ENCODE assay signal across 26 mouse cellular contexts in the genomic region with DNA sequence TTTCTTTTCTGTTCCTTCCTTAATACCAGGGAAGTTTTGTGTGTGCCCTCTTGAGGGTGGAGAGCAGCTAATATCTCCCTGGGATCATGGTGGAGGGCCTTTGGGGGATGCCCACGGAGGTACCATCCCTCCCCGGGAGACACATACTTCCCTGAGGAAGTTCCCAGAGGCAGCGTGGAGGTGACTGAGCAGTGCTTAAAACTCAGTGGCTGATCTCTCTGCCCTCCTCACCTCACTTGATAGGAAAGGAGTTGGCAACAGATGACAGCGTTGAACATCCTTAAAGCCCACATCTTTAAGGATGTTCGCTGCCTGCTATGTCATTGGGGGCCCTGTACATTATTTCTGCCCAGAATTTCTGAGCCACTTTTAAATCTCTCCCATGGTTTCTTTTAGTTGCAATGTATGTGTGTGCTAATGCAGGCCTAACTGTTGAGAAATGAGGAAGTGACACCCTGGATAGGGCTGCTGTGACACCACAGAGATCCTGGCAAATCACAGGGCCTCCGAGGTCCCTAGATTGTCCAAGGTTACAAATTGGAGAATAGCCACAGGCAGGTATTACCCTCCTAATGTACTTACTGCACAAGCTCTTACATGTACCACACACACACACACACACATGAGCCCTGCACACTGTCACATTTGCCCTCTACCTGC.
DNase-seq lines count a peak whose midpoint lies in the region; ATAC-seq and TF ChIP-seq lines count a peak whose summit lies in the region.
"Had no signal": no experiment of that assay in that cellular context is flagged by ENCODE, and none has a peak within 500 bp of the region (broad histone marks: within the 10 kb centered on the region; RNA-seq: fewer than 3 reads in every experiment).

No protein-coding gene starts in this region.

- H3K4me3 ChIP-seq in heart, embryonic 10.5 days: no peak overlapping the region
- no peak overlapping the region for H3K4me3 ChIP-seq in stomach, postnatal 0 days (ENCODE audit: low read depth, low read length)
- H3K4me3 ChIP-seq: forebrain, embryonic 10.5 days; heart, embryonic 13.5 days had no signal

- no peak for TF ChIP-seq CTCF in stomach, postnatal 0 days (IDR thresholded peaks at IDR 0.05; ENCODE audit: low read depth)

- peak; percentile 73 for ATAC-seq in common myeloid progenitor, adult 5-6 weeks (replicated peaks; ENCODE audit: low read depth, poor library complexity, severe bottlenecking)
- peak; percentile 67; the same call in 1 of the 2 replicates for ATAC-seq in megakaryocyte, adult 5-6 weeks (ENCODE audit: poor library complexity, severe bottlenecking)
- ATAC-seq in stomach, postnatal 0 days (ENCODE audit: low FRiP score, low TSS enrichment): no peak
- ATAC-seq: forebrain, embryonic 14.5 days; inflammation-experienced regulatory T-cells, adult 6 months; intestine, embryonic 16.5 days had no signal

- no peak overlapping the region for H3K9ac ChIP-seq in stomach, postnatal 0 days (ENCODE audit: low read length)
- H3K9ac ChIP-seq: heart, embryonic 13.5 days; hindbrain, embryonic 14.5 days had no signal

- no peaks in the 10 kb centered on the region for H3K36me3 ChIP-seq in heart, embryonic 10.5 days
- H3K36me3 ChIP-seq in stomach, postnatal 0 days (ENCODE audit: control insufficient read depth, insufficient read depth, low read length): no peaks in the 10 kb centered on the region
- H3K36me3 ChIP-seq: forebrain, embryonic 10.5 days; heart, embryonic 13.5 days had no signal

- no peaks in the 10 kb centered on the region for H3K9me3 ChIP-seq in heart, embryonic 10.5 days
- no peaks in the 10 kb centered on the region for H3K9me3 ChIP-seq in stomach, postnatal 0 days (ENCODE audit: control insufficient read depth, low read length)
- H3K9me3 ChIP-seq: forebrain, embryonic 10.5 days; heart, embryonic 13.5 days had no signal

- no peak overlapping the region for H3K27ac ChIP-seq in heart, embryonic 10.5 days
- H3K27ac ChIP-seq in stomach, postnatal 0 days (replicated peaks): no peak overlapping the region
- H3K27ac ChIP-seq: forebrain, embryonic 10.5 days; heart, embryonic 13.5 days; hindbrain, embryonic 14.5 days; hindbrain, postnatal 0 days had no signal

- H3K27me3 ChIP-seq in heart, embryonic 10.5 days (ENCODE audit: insufficient read depth, poor library complexity, severe bottlenecking): peaks cover 12% of the 10 kb centered on the region
- no peaks in the 10 kb centered on the region for H3K27me3 ChIP-seq in stomach, postnatal 0 days (ENCODE audit: control insufficient read depth, insufficient read depth, low read length)
- H3K27me3 ChIP-seq: heart, embryonic 13.5 days had no signal

- peak; percentile 54 for DNase-seq in heart, embryonic 10.5 days (ENCODE audit: low spot score)
- no peak for DNase-seq in heart, postnatal 4 days
- peak; percentile 13 for DNase-seq in A20 (ENCODE audit: low read depth, low spot score)
- no peak for DNase-seq in left cerebral cortex, adult 8-10 months (ENCODE audit: low spot score in 2 of 2)
- DNase-seq in layer of hippocampus, adult 9-11 months: no peak
- no peak for DNase-seq in stomach, postnatal 0 days (ENCODE audit: low spot score)
- DNase-seq: adrenal gland, adult 8-10 months; adrenal gland, postnatal 25 days; B cell, adult 2 months; cerebellum, adult 11-12 months; cerebellum, adult 8-10 months; cerebellum, postnatal 10 days; cerebellum, postnatal 36 days; gastrocnemius, postnatal 10 days; gastrocnemius, postnatal 36 days; heart, adult 18-20 months; heart, postnatal 14 days had no signal

- peaks cover 20% of the 10 kb centered on the region for H3K4me1 ChIP-seq in heart, embryonic 10.5 days
- no peaks in the 10 kb centered on the region for H3K4me1 ChIP-seq in stomach, postnatal 0 days (replicated peaks; ENCODE audit: control insufficient read depth, insufficient read depth)
- H3K4me1 ChIP-seq: heart, embryonic 13.5 days had no signal

- H3K4me2 ChIP-seq in stomach, postnatal 0 days (replicated peaks; ENCODE audit: low read depth): no peak overlapping the region
- H3K4me2 ChIP-seq: heart, embryonic 13.5 days; hindbrain, embryonic 14.5 days had no signal

- no peak for TF ChIP-seq EP300 in stomach, postnatal 0 days (optimal IDR thresholded peaks at IDR 0.05)

- 78% methylated on average over 6 of the region's 6 CpGs for WGBS in heart, embryonic 10.5 days
- 89% methylated on average over 6 of the region's 6 CpGs for WGBS in stomach, postnatal 0 days

Comparison
In these comparisons a context has a peak if more than half of its experiments do, and no peak if none do; other contexts are left out.
1. DNase-seq: peak in heart, embryonic 10.5 days (single experiment) and A20 (single experiment); none in heart, postnatal 4 days (single experiment), left cerebral cortex, adult 8-10 months (0 of 2), layer of hippocampus, adult 9-11 months (single experiment) and stomach, postnatal 0 days (single experiment).